Mouse (Mus musculus): ENCODE data around the gene 4930404H24Rik. TPM values are rescaled to one million over a fixed set of nuclear protein-coding genes. Genes with fewer than 3 reads are reported as not detected.
A peak's percentile ranks its signal among the peaks of the same experiment; 100 is the strongest.

4930404H24Rik gene
- not detected in 2 replicates for polyA plus RNA-seq (2015; fragmentation: Nextera tagmentation; extraction: Ambion mirVana)

- peak; percentile 82 for ATAC-seq (replicated peaks)
- Histone ChIP-seq H3K4me1 (peaks cover 63% of the 10 kb centered on the region), H3K27ac (replicated peaks) (peak within 1 kb of the TSS; percentile 95)
Observed at GRCm38 (mm10) chr2:153492573-153493392, at the start of gene 4930404H24Rik. 4930404H24Rik (plus strand) TSS chr2:153492790.

GRCm38 (mm10) chr2:153443434-153444240, 49.0 kb upstream of the 4930404H24Rik start:
- H3K4me1 ChIP-seq: peaks cover 51% of the 10 kb centered on the region
- no peaks in the 10 kb centered on the region for H3K36me3 ChIP-seq
- peak; percentile 51 for ATAC-seq (replicated peaks)
- H3K9me3 ChIP-seq: no peaks in the 10 kb centered on the region
- H3K27me3 ChIP-seq: no peaks in the 10 kb centered on the region
- H3K9ac ChIP-seq (replicated peaks): peak overlapping the region; percentile 80
- under 1% methylated on average over 58 of the region's 59 CpGs for WGBS
- H3K4me2 ChIP-seq (replicated peaks): peak overlapping the region; percentile 90
- peak overlapping the region; percentile 97 for H3K27ac ChIP-seq (replicated peaks)
- peak overlapping the region; percentile 57 for H3K4me3 ChIP-seq

More at GRCm38 (mm10) chr2:153492573-153493392, at the start of gene 4930404H24Rik:
- Histone ChIP-seq H3K9me3 (no peaks in the 10 kb centered on the region), H3K4me2 (replicated peaks) (peak within 1 kb of the TSS; percentile 77), H3K4me3 (peak within 1 kb of the TSS; percentile 52), H3K27me3 (no peaks in the 10 kb centered on the region), H3K36me3 (no peaks in the 10 kb centered on the region), H3K9ac (replicated peaks) (peak within 1 kb of the TSS; percentile 79)
- under 1% methylated on average over 62 of the region's 83 CpGs for WGBS

- Histone ChIP-seq H3K9me3 (no peaks in the 10 kb centered on the region), H3K4me3 (peak overlapping the region; percentile 57), H3K36me3 (no peaks in the 10 kb centered on the region), H3K4me2 (replicated peaks) (peak overlapping the region; percentile 90), H3K4me1 (peaks cover 44% of the 10 kb centered on the region), H3K27ac (replicated peaks) (peak overlapping the region; percentile 97), H3K9ac (replicated peaks) (peak overlapping the region; percentile 82), H3K27me3 (no peaks in the 10 kb centered on the region)
- ATAC-seq (replicated peaks): peak; percentile 66
- under 1% methylated on average over 27 of the region's 64 CpGs for WGBS
Observed at GRCm38 (mm10) chr2:153444254-153445136, 48.1 kb upstream of the 4930404H24Rik start.

GRCm38 (mm10) chr2:153445137-153446016, 47.2 kb upstream of the 4930404H24Rik start:
- under 1% methylated on average over 58 of the region's 59 CpGs for WGBS
- no peaks in the 10 kb centered on the region for H3K9me3 ChIP-seq
- H3K27me3 ChIP-seq: no peaks in the 10 kb centered on the region
- H3K4me2 ChIP-seq (replicated peaks): peak overlapping the region; percentile 90
- peak overlapping the region; percentile 82 for H3K9ac ChIP-seq (replicated peaks)
- H3K36me3 ChIP-seq: no peaks in the 10 kb centered on the region
- ATAC-seq (replicated peaks): peak; percentile 59
- H3K27ac ChIP-seq (replicated peaks): peak overlapping the region; percentile 97
- H3K4me3 ChIP-seq: peak overlapping the region; percentile 57
- peaks cover 39% of the 10 kb centered on the region for H3K4me1 ChIP-seq

- H3K36me3 ChIP-seq: no peaks in the 10 kb centered on the region
- peak overlapping the region; percentile 82 for H3K9ac ChIP-seq (replicated peaks)
- H3K9me3 ChIP-seq: no peaks in the 10 kb centered on the region
- H3K4me3 ChIP-seq: peak overlapping the region; percentile 57
- H3K4me1 ChIP-seq: peaks cover 33% of the 10 kb centered on the region
- H3K27ac ChIP-seq (replicated peaks): peak overlapping the region; percentile 97
- WGBS: under 1% methylated on average over 8 of the region's 8 CpGs
- H3K27me3 ChIP-seq: no peaks in the 10 kb centered on the region
- ATAC-seq (replicated peaks): no peak
- H3K4me2 ChIP-seq (replicated peaks): peak overlapping the region; percentile 90
Observed at GRCm38 (mm10) chr2:153446017-153446408, 46.6 kb upstream of the 4930404H24Rik start.

- Histone ChIP-seq H3K27me3 (no peaks in the 10 kb centered on the region), H3K9ac (replicated peaks) (no peak overlapping the region), H3K4me2 (replicated peaks) (peak overlapping the region; percentile 90; the same call in 1 of the 2 replicates), H3K4me1 (peaks cover 28% of the 10 kb centered on the region), H3K4me3 (no peak overlapping the region), H3K27ac (replicated peaks) (peak overlapping the region; percentile 97), H3K36me3 (no peaks in the 10 kb centered on the region), H3K9me3 (no peaks in the 10 kb centered on the region)
- 21% methylated on average over 4 of the region's 4 CpGs for WGBS
- no peak for ATAC-seq (replicated peaks)
Observed at GRCm38 (mm10) chr2:153446476-153446875, 46.1 kb upstream of the 4930404H24Rik start.

- no peak overlapping the region for H3K4me3 ChIP-seq
- no peak overlapping the region for H3K9ac ChIP-seq (replicated peaks)
- H3K4me2 ChIP-seq (replicated peaks): no peak overlapping the region
- H3K27me3 ChIP-seq: no peaks in the 10 kb centered on the region
- no peaks in the 10 kb centered on the region for H3K36me3 ChIP-seq
- H3K4me1 ChIP-seq: peaks cover 16% of the 10 kb centered on the region
- no peak overlapping the region for H3K27ac ChIP-seq (replicated peaks)
- H3K9me3 ChIP-seq: no peaks in the 10 kb centered on the region
- WGBS: 87% methylated on average over 3 of the region's 3 CpGs
- ATAC-seq (replicated peaks): no peak
Observed at GRCm38 (mm10) chr2:153447719-153448118, 44.9 kb upstream of the 4930404H24Rik start.

GRCm38 (mm10) chr2:153448519-153448918, 44.1 kb upstream of the 4930404H24Rik start:
- no peak for ATAC-seq (replicated peaks)
- no peak overlapping the region for H3K4me3 ChIP-seq
- H3K4me1 ChIP-seq: peaks cover 12% of the 10 kb centered on the region
- H3K9me3 ChIP-seq: no peaks in the 10 kb centered on the region
- H3K9ac ChIP-seq (replicated peaks): no peak overlapping the region
- no peaks in the 10 kb centered on the region for H3K27me3 ChIP-seq
- no peak overlapping the region for H3K27ac ChIP-seq (replicated peaks)
- H3K36me3 ChIP-seq: no peaks in the 10 kb centered on the region
- H3K4me2 ChIP-seq (replicated peaks): no peak overlapping the region
- 83% methylated on average over 6 of the region's 6 CpGs for WGBS

GRCm38 (mm10) chr2:153453961-153454759, 38.4 kb upstream of the 4930404H24Rik start:
- Histone ChIP-seq H3K9ac (replicated peaks) (no peak overlapping the region), H3K4me2 (replicated peaks) (no peak overlapping the region), H3K4me3 (no peak overlapping the region), H3K27me3 (no peaks in the 10 kb centered on the region), H3K4me1 (peaks cover 8% of the 10 kb centered on the region), H3K9me3 (no peaks in the 10 kb centered on the region), H3K27ac (replicated peaks) (peak overlapping the region; percentile 21; the same call in 1 of the 2 replicates), H3K36me3 (no peaks in the 10 kb centered on the region)
- WGBS: 76% methylated on average over 12 of the region's 12 CpGs
- 0 out of 2 replicates have a peak, but pooled peaks have one; percentile 32 for ATAC-seq (replicated peaks)

- 64% methylated on average over 9 of the region's 9 CpGs for WGBS
- H3K4me3 ChIP-seq: no peak overlapping the region
- H3K27ac ChIP-seq (replicated peaks): peak overlapping the region; percentile 21; the same call in 1 of the 2 replicates
- H3K4me2 ChIP-seq (replicated peaks): no peak overlapping the region
- no peaks in the 10 kb centered on the region for H3K36me3 ChIP-seq
- ATAC-seq (replicated peaks): no peak
- H3K9me3 ChIP-seq: no peaks in the 10 kb centered on the region
- H3K27me3 ChIP-seq: no peaks in the 10 kb centered on the region
- H3K4me1 ChIP-seq: peaks cover 8% of the 10 kb centered on the region
- H3K9ac ChIP-seq (replicated peaks): no peak overlapping the region
Observed at GRCm38 (mm10) chr2:153454841-153455506, 37.6 kb upstream of the 4930404H24Rik start.

Data from forebrain, embryonic 15.5 days (tissue).